In genomic region chr7:126099835-126100234, GRCm38 (mm10) we compare ENCODE assay signal across 24 mouse cellular contexts. TPM values are rescaled to one million over a fixed set of nuclear protein-coding genes. Genes with fewer than 3 reads are reported as not detected.
DNase-seq lines count a peak whose midpoint lies in the region; ATAC-seq and TF ChIP-seq lines count a peak whose summit lies in the region.
"Had no signal": no experiment of that assay in that cellular context is flagged by ENCODE, and none has a peak within 500 bp of the region (broad histone marks: within the 10 kb centered on the region; RNA-seq: fewer than 3 reads in every experiment).

No protein-coding gene starts in this region.

- no peaks in the 10 kb centered on the region for H3K27me3 ChIP-seq in intestine, embryonic 16.5 days (replicated peaks; ENCODE audit: control insufficient read depth, insufficient read depth, low read length)
- no peaks in the 10 kb centered on the region for H3K27me3 ChIP-seq in intestine, postnatal 0 days (replicated peaks; ENCODE audit: control insufficient read depth, insufficient read depth, low read length)
- no peaks in the 10 kb centered on the region for H3K27me3 ChIP-seq in heart, embryonic 11.5 days (ENCODE audit: control insufficient read depth, insufficient read depth, low read length)
- H3K27me3 ChIP-seq: heart, embryonic 13.5 days had no signal

- H3K27ac ChIP-seq in intestine, embryonic 16.5 days (ENCODE audit: low read length): no peak overlapping the region
- no peak overlapping the region for H3K27ac ChIP-seq in intestine, postnatal 0 days (ENCODE audit: low read depth, low read length)
- H3K27ac ChIP-seq in bone marrow macrophage, adult 2 months (ENCODE audit: insufficient read depth, low read depth, low read length): peak overlapping the region; percentile 8; the same call in 1 of the 2 replicates
- H3K27ac ChIP-seq in heart, embryonic 11.5 days (ENCODE audit: low read depth, low read length): no peak overlapping the region
- H3K27ac ChIP-seq: forebrain, embryonic 10.5 days; heart, embryonic 13.5 days; hindbrain, embryonic 14.5 days; hindbrain, postnatal 0 days had no signal

- 0 out of 2 replicates have a peak, but pooled peaks cover 2% of the 10 kb centered on the region for H3K36me3 ChIP-seq in intestine, embryonic 16.5 days (ENCODE audit: control insufficient read depth, insufficient read depth, low read length)
- peaks cover 45% of the 10 kb centered on the region for H3K36me3 ChIP-seq in intestine, postnatal 0 days (ENCODE audit: control insufficient read depth, insufficient read depth)
- H3K36me3 ChIP-seq in heart, embryonic 11.5 days (ENCODE audit: control insufficient read depth, insufficient read depth, low read length): peaks cover 30% of the 10 kb centered on the region

- H3K4me2 ChIP-seq in intestine, embryonic 16.5 days (ENCODE audit: low read depth, low read length): no peak overlapping the region
- no peak overlapping the region for H3K4me2 ChIP-seq in intestine, postnatal 0 days (replicated peaks; ENCODE audit: low read depth)
- H3K4me2 ChIP-seq in heart, embryonic 11.5 days: no peak overlapping the region
- H3K4me2 ChIP-seq: heart, embryonic 13.5 days; hindbrain, embryonic 14.5 days had no signal

- peak; percentile 61 for DNase-seq in adrenal gland, postnatal 14 days
- no peak for DNase-seq in adrenal gland, adult 8-10 months
- peak; percentile 53 for DNase-seq in adrenal gland, postnatal 25 days
- DNase-seq: cerebellum, adult 18-20 months; cerebellum, adult 9-10 months; cerebellum, postnatal 14 days; gastrocnemius, postnatal 25 days; heart, adult 18-20 months; heart, postnatal 14 days; heart, postnatal 4 days; kidney, adult 2 months had no signal

- no peak overlapping the region for H3K9ac ChIP-seq in intestine, embryonic 16.5 days (ENCODE audit: low read depth, low read length)
- H3K9ac ChIP-seq in intestine, postnatal 0 days (ENCODE audit: low read depth, low read length): no peak overlapping the region
- no peak overlapping the region for H3K9ac ChIP-seq in heart, embryonic 11.5 days (ENCODE audit: low read depth, low read length)
- H3K9ac ChIP-seq: heart, embryonic 13.5 days; hindbrain, embryonic 14.5 days had no signal

- 0 out of 2 replicates have a peak, but pooled peaks have one; percentile 13 for ATAC-seq in intestine, embryonic 16.5 days
- no peak for ATAC-seq in intestine, postnatal 0 days
- ATAC-seq in heart, embryonic 11.5 days (replicated peaks; ENCODE audit: insufficient number of reproducible peaks, low FRiP score, low TSS enrichment): no peak
- ATAC-seq: CD4-positive, CD25-positive, alpha-beta regulatory T cell, adult 4 months; forebrain, embryonic 14.5 days; hindbrain, postnatal 0 days; inflammation-experienced regulatory T-cells, adult 6 months had no signal

- no peak for TF ChIP-seq CTCF in intestine, postnatal 0 days (IDR thresholded peaks at IDR 0.05; ENCODE audit: low read depth)
- no peak for TF ChIP-seq CTCF in bone marrow macrophage, adult 2 months (IDR thresholded peaks at IDR 0.05; ENCODE audit: low read depth, low read length)

- WGBS in intestine, embryonic 16.5 days: 76% methylated on average over 2 of the region's 2 CpGs
- 64% methylated on average over 2 of the region's 2 CpGs for WGBS in intestine, postnatal 0 days
- 83% methylated on average over 2 of the region's 2 CpGs for WGBS in heart, embryonic 11.5 days (ENCODE audit: insufficient replicate concordance)

- no peak for TF ChIP-seq POLR2A in bone marrow macrophage, adult 2 months (IDR thresholded peaks at IDR 0.05; ENCODE audit: borderline replicate concordance, low read depth, low read length)

- no peaks in the 10 kb centered on the region for H3K9me3 ChIP-seq in intestine, embryonic 16.5 days (ENCODE audit: control insufficient read depth, low read length)
- no peaks in the 10 kb centered on the region for H3K9me3 ChIP-seq in intestine, postnatal 0 days (ENCODE audit: control insufficient read depth)
- H3K9me3 ChIP-seq in heart, embryonic 11.5 days (replicated peaks; ENCODE audit: control insufficient read depth, low read length): no peaks in the 10 kb centered on the region
- H3K9me3 ChIP-seq: forebrain, embryonic 10.5 days; heart, embryonic 13.5 days had no signal

- H3K4me3 ChIP-seq in intestine, embryonic 16.5 days (ENCODE audit: low read length): no peak overlapping the region
- H3K4me3 ChIP-seq in intestine, postnatal 0 days (ENCODE audit: low read depth, low read length): no peak overlapping the region
- H3K4me3 ChIP-seq in bone marrow macrophage, adult 2 months (ENCODE audit: insufficient read depth, low read length): no peak overlapping the region
- H3K4me3 ChIP-seq in heart, embryonic 11.5 days (ENCODE audit: low read depth, low read length): no peak overlapping the region
- H3K4me3 ChIP-seq: forebrain, embryonic 10.5 days; heart, embryonic 13.5 days had no signal

- H3K4me1 ChIP-seq in intestine, embryonic 16.5 days (ENCODE audit: control insufficient read depth, insufficient read depth, low read length): no peaks in the 10 kb centered on the region
- no peaks in the 10 kb centered on the region for H3K4me1 ChIP-seq in intestine, postnatal 0 days (replicated peaks; ENCODE audit: control insufficient read depth, insufficient read depth, low read length)
- H3K4me1 ChIP-seq in bone marrow macrophage, adult 2 months (ENCODE audit: control insufficient read depth, insufficient read depth, low read length): peaks cover 45% of the 10 kb centered on the region
- no peaks in the 10 kb centered on the region for H3K4me1 ChIP-seq in heart, embryonic 11.5 days (ENCODE audit: control insufficient read depth, insufficient read depth, low read length)
- H3K4me1 ChIP-seq: forebrain, embryonic 10.5 days; heart, embryonic 13.5 days had no signal

RNA-seq across cellular contexts. Expression of gene Gsg1l, which starts 17.6 kb away (rescaled TPM):
- 12.1 and 16.9 TPM in 2 replicates for total RNA-seq in adrenal gland, postnatal 14 days (2021)
- total RNA-seq in adrenal gland, adult 8-10 months (2022): 100 to 1,000 TPM in 2 of 4 experiments, 10 to 100 TPM in 2; 88.3 to 136 (median 104) TPM
- 0.48 and 0.69 TPM in 2 replicates for polyA plus RNA-seq in intestine, embryonic 16.5 days (2015; fragmentation: Nextera tagmentation; extraction: Ambion mirVana)
- polyA plus RNA-seq in intestine, postnatal 0 days (2015; fragmentation: Nextera tagmentation; extraction: Ambion mirVana): 0.35 and 0.52 TPM in 2 replicates
- total RNA-seq in adrenal gland, postnatal 25 days (2021): 52.1 and 77.9 TPM in 2 replicates
- not detected in 2 replicates for polyA plus RNA-seq in bone marrow macrophage, adult 2 months (2012; ENCODE audit: insufficient read depth, insufficient read length, missing spikeins)
- 6.4 and 9.1 TPM in 2 replicates for polyA plus RNA-seq in heart, embryonic 11.5 days (2014; fragmentation: Nextera tagmentation; extraction: Ambion mirVana)
- total RNA-seq: MEL had no signal
- polyA plus RNA-seq: C2C12; CD4-positive, CD25-positive, alpha-beta regulatory T cell, adult 4 months; inflammation-experienced regulatory T-cells, adult 6 months had no signal
